Mouse (Mus musculus) midbrain, embryonic 12.5 days (tissue): ENCODE results near the gene Gm6793. TPM values are rescaled to one million over a fixed set of nuclear protein-coding genes. Genes with fewer than 3 reads are reported as not detected.

Experiments used
- ATAC-seq: fragments of 200-750 bp; cut with Nextera tagmentation; 2 replicates; pipeline ENCODE4 v1.8.0; 2017; ENCODE audit warnings: low read depth, moderate TSS enrichment, moderate library complexity; ENCODE audit not compliant: low FRiP score
- H3K27ac ChIP-seq: fragments of 300-500 bp; sonication (generic); replicated peaks from 2 replicates; pipeline ENCODE4 v1.5.1; 2016; ENCODE audit warnings: mild to moderate bottlenecking
- H3K27me3 ChIP-seq: fragments of 300-500 bp; sonication (generic); 2 replicates; pipeline ENCODE4 v1.6.1; 2016; ENCODE audit warnings: mild to moderate bottlenecking
- H3K36me3 ChIP-seq: fragments of 300-500 bp; sonication (generic); 2 replicates; pipeline ENCODE4 v1.6.1; 2016
- H3K4me1 ChIP-seq: fragments of 300-500 bp; sonication (generic); 2 replicates; pipeline ENCODE4 v1.6.1; 2016
- H3K4me2 ChIP-seq: fragments of 300-500 bp; sonication (generic); replicated peaks from 2 replicates; pipeline ENCODE4 v1.6.1; 2016; ENCODE audit warnings: mild to moderate bottlenecking, moderate library complexity
- H3K4me3 ChIP-seq: fragments of 300-500 bp; sonication (generic); 2 replicates; pipeline ENCODE4 v1.5.1; 2016; ENCODE audit warnings: mild to moderate bottlenecking
- H3K9ac ChIP-seq: fragments of 300-500 bp; sonication (generic); replicated peaks from 2 replicates; pipeline ENCODE4 v1.6.1; 2016; ENCODE audit warnings: mild to moderate bottlenecking, moderate library complexity
- H3K9me3 ChIP-seq: fragments of 300-500 bp; sonication (generic); 2 replicates; pipeline ENCODE4 v1.6.1; 2016; ENCODE audit warnings: mild to moderate bottlenecking
- WGBS: fragments of 180-500 bp; shearing (Covaris S2); methylation state at CpG from one replicate; pipeline ENCODE4 v1.1.7; 2016; 5-methylcytosine and 5-hydroxymethylcytosine counted together
- polyA plus RNA-seq: library from polyadenylated mRNA; unstranded; fragments of >200 nt; fragmentation: Nextera tagmentation; extraction: Ambion mirVana; gene quantifications from 2 replicates; pipeline ENCODE4 v1.2.1, GENCODE M21; 2016

The Gm6793 gene
- polyA plus RNA-seq, 1 experiment from 2014 or later, result 0.56 TPM

- Histone ChIP-seq H3K9me3 (no peaks in the 10 kb centered on the region), H3K27ac (peak overlapping the region; percentile 80), H3K4me1 (peaks cover 21% of the 10 kb centered on the region), H3K4me3 (peak overlapping the region; percentile 93), H3K4me2 (peak overlapping the region; percentile 95), H3K9ac (peak overlapping the region; percentile 97), H3K27me3 (no peaks in the 10 kb centered on the region), H3K36me3 (peaks cover 26% of the 10 kb centered on the region)
- ATAC-seq, result no peak; the same call in none of the 2 replicates
- WGBS, result under 1% methylated on average over 40 of the region's 40 CpGs
Observed at GRCm38 (mm10) chr8:112011816-112012242, 3.0 kb downstream of the Gm6793 start.

- WGBS, result under 1% methylated on average over 61 of the region's 61 CpGs
- peak; percentile 95 for ATAC-seq
- peak within 1 kb of the TSS; percentile 93 for H3K4me3 ChIP-seq
- H3K27ac ChIP-seq, result peak within 1 kb of the TSS; percentile 80
- no peaks in the 10 kb centered on the region for H3K27me3 ChIP-seq
- H3K4me1 ChIP-seq, result peaks cover 21% of the 10 kb centered on the region
- H3K36me3 ChIP-seq, result peaks cover 21% of the 10 kb centered on the region
- H3K9ac ChIP-seq, result peak within 1 kb of the TSS; percentile 97
- H3K4me2 ChIP-seq, result peak within 1 kb of the TSS; percentile 95
- H3K9me3 ChIP-seq, result no peaks in the 10 kb centered on the region
Observed at GRCm38 (mm10) chr8:112010997-112011815, 3.6 kb downstream of the Gm6793 start, which contains the start of the genes Kars and Terf2ip. Gene Kars (minus strand): TSS chr8:112011323. Gene Terf2ip (plus strand): TSS chr8:112011398.

- Histone ChIP-seq H3K9me3 (no peaks in the 10 kb centered on the region), H3K9ac (no peak overlapping the region), H3K27me3 (no peaks in the 10 kb centered on the region), H3K4me3 (no peak overlapping the region), H3K36me3 (peaks cover 21% of the 10 kb centered on the region), H3K4me2 (no peak overlapping the region), H3K27ac (no peak overlapping the region), H3K4me1 (peaks cover 21% of the 10 kb centered on the region)
- no peak for ATAC-seq
- WGBS, result 92% methylated on average over 7 of the region's 7 CpGs
Observed at GRCm38 (mm10) chr8:112009558-112009957, 5.3 kb downstream of the Gm6793 start.

- Histone ChIP-seq H3K36me3 (peaks cover 37% of the 10 kb centered on the region), H3K9me3 (no peaks in the 10 kb centered on the region), H3K27ac (no peak overlapping the region), H3K9ac (no peak overlapping the region), H3K4me3 (no peak overlapping the region), H3K4me1 (peaks cover 14% of the 10 kb centered on the region), H3K4me2 (no peak overlapping the region), H3K27me3 (no peaks in the 10 kb centered on the region)
- ATAC-seq, result no peak
- WGBS, result 96% methylated on average over 2 of the region's 2 CpGs
Observed at GRCm38 (mm10) chr8:112007669-112008068, 7.2 kb downstream of the Gm6793 start.

- WGBS, result 95% methylated on average over 6 of the region's 6 CpGs
- Histone ChIP-seq H3K4me2 (no peak overlapping the region), H3K4me3 (no peak overlapping the region), H3K9me3 (no peaks in the 10 kb centered on the region), H3K27me3 (no peaks in the 10 kb centered on the region), H3K9ac (no peak overlapping the region), H3K27ac (no peak overlapping the region), H3K36me3 (peaks cover 58% of the 10 kb centered on the region), H3K4me1 (peaks cover 6% of the 10 kb centered on the region)
- ATAC-seq, result no peak
Observed at GRCm38 (mm10) chr8:112005601-112006000, 9.2 kb downstream of the Gm6793 start.

- H3K36me3 ChIP-seq, result peaks cover 66% of the 10 kb centered on the region
- ATAC-seq, result no peak
Observed at GRCm38 (mm10) chr8:112004754-112005153, 10.1 kb downstream of the Gm6793 start.

GRCm38 (mm10) chr8:111992703-111993039, 22.2 kb downstream of the Gm6793 start:
- H3K4me1 ChIP-seq, result peaks cover 10% of the 10 kb centered on the region
- H3K4me2 ChIP-seq, result 0 out of 2 replicates have a peak overlapping the region, but pooled peaks have one; percentile 71
- no peaks in the 10 kb centered on the region for H3K27me3 ChIP-seq
- H3K9me3 ChIP-seq, result no peaks in the 10 kb centered on the region
- no peak overlapping the region for H3K27ac ChIP-seq
- H3K36me3 ChIP-seq, result peaks cover 47% of the 10 kb centered on the region
- H3K4me3 ChIP-seq, result no peak overlapping the region
- H3K9ac ChIP-seq, result no peak overlapping the region
- 75% methylated on average over 3 of the region's 3 CpGs for WGBS
- ATAC-seq, result peak; percentile 13; the same call in 1 of the 2 replicates

More at GRCm38 (mm10) chr8:112004754-112005153, 10.1 kb downstream of the Gm6793 start:
- H3K9ac ChIP-seq, result no peak overlapping the region
- H3K4me3 ChIP-seq, result no peak overlapping the region
- H3K27ac ChIP-seq, result no peak overlapping the region
- no peaks in the 10 kb centered on the region for H3K27me3 ChIP-seq
- H3K9me3 ChIP-seq, result no peaks in the 10 kb centered on the region
- H3K4me2 ChIP-seq, result no peak overlapping the region
- H3K4me1 ChIP-seq, result no peaks in the 10 kb centered on the region

GRCm38 (mm10) chr8:111992013-111992702, 22.7 kb downstream of the Gm6793 start, which contains the start of gene Adat1:
Gene Adat1 (minus strand): TSS chr8:111992302.
- Histone ChIP-seq H3K27ac (no peak within 1 kb of the TSS), H3K36me3 (peaks cover 47% of the 10 kb centered on the region), H3K27me3 (no peaks in the 10 kb centered on the region), H3K4me1 (peaks cover 10% of the 10 kb centered on the region), H3K4me2 (peak within 1 kb of the TSS; percentile 71), H3K4me3 (peak within 1 kb of the TSS; percentile 82), H3K9me3 (no peaks in the 10 kb centered on the region), H3K9ac (peak within 1 kb of the TSS; percentile 75)
- 4% methylated on average over 32 of the region's 33 CpGs for WGBS
- peak; percentile 98 for ATAC-seq

GRCm38 (mm10) chr8:111991278-111991677, 23.6 kb downstream of the Gm6793 start:
- Histone ChIP-seq H3K4me3 (peak overlapping the region; percentile 82), H3K36me3 (peaks cover 46% of the 10 kb centered on the region), H3K27ac (no peak overlapping the region), H3K9me3 (no peaks in the 10 kb centered on the region), H3K9ac (no peak overlapping the region), H3K27me3 (no peaks in the 10 kb centered on the region), H3K4me1 (peaks cover 10% of the 10 kb centered on the region), H3K4me2 (peak overlapping the region; percentile 71)
- 68% methylated on average over 8 of the region's 8 CpGs for WGBS
- ATAC-seq, result no peak

GRCm38 (mm10) chr8:111989911-111990310, 24.9 kb downstream of the Gm6793 start:
- no peak for ATAC-seq
- Histone ChIP-seq H3K4me2 (no peak overlapping the region), H3K9ac (no peak overlapping the region), H3K36me3 (peaks cover 44% of the 10 kb centered on the region), H3K9me3 (no peaks in the 10 kb centered on the region), H3K4me3 (no peak overlapping the region), H3K27me3 (no peaks in the 10 kb centered on the region), H3K4me1 (peaks cover 10% of the 10 kb centered on the region), H3K27ac (no peak overlapping the region)
- WGBS, result 22% methylated on average over 7 of the region's 7 CpGs

GRCm38 (mm10) chr8:111984511-111984910, 30.3 kb downstream of the Gm6793 start:
- Histone ChIP-seq H3K36me3 (peaks cover 52% of the 10 kb centered on the region), H3K4me3 (no peak overlapping the region), H3K4me2 (no peak overlapping the region), H3K9ac (no peak overlapping the region), H3K4me1 (no peaks in the 10 kb centered on the region), H3K27ac (no peak overlapping the region), H3K27me3 (no peaks in the 10 kb centered on the region), H3K9me3 (no peaks in the 10 kb centered on the region)
- 90% methylated on average over 10 of the region's 10 CpGs for WGBS
- ATAC-seq, result no peak

- ATAC-seq, result no peak
- Histone ChIP-seq H3K27ac (no peak overlapping the region), H3K9ac (no peak overlapping the region), H3K27me3 (no peaks in the 10 kb centered on the region), H3K4me2 (no peak overlapping the region), H3K9me3 (no peaks in the 10 kb centered on the region), H3K4me3 (no peak overlapping the region), H3K4me1 (no peaks in the 10 kb centered on the region), H3K36me3 (peaks cover 58% of the 10 kb centered on the region)
- 85% methylated on average over 7 of the region's 7 CpGs for WGBS
Observed at GRCm38 (mm10) chr8:111982116-111982515, 32.7 kb downstream of the Gm6793 start.
